Mouse (Mus musculus): Measurements from ENCODE around the gene Msn. TPM values are rescaled to one million over a fixed set of nuclear protein-coding genes. Genes with fewer than 3 reads are reported as not detected.
A peak's percentile ranks its signal among the peaks of the same experiment; 100 is the strongest.

The Msn gene
- 100 to 1,000 TPM; 143 to 157 TPM for total RNA-seq (2021)
- long read RNA-seq, experiment 1, transcript Msn-201 (13 exons, 3,842 nt): major isoform, 116 of 128 reads
- long read RNA-seq, experiment 1, partial matches to known transcripts: 8 of 128 reads
- long read RNA-seq, experiment 1, other reads (novel, unspliced or antisense): 2 of 128 reads
- long read RNA-seq, experiment 2, transcript Msn-201 (13 exons, 3,842 nt): major isoform, 20 of 28 reads
- long read RNA-seq, experiment 2, partial matches to known transcripts: 3 of 28 reads
- long read RNA-seq, experiment 2, other reads (novel, unspliced or antisense): 4 of 28 reads

GRCm38 (mm10) chrX:96095509-96096499, at the start of gene Msn:
TSS of gene Msn (plus strand) at chrX:96096042.
- DNase-seq (ENCODE audit: low spot score in 2 of 2): peak; percentile 70 to 72

- peak in 1 of 2 experiments; percentile 20 for DNase-seq (ENCODE audit: low spot score in 2 of 2)
Measured at GRCm38 (mm10) chrX:96052798-96053197, 43.0 kb upstream of the Msn start.

GRCm38 (mm10) chrX:96077747-96078146, 18.1 kb upstream of the Msn start:
- DNase-seq (ENCODE audit: low spot score in 2 of 2): no peak

DNA sequence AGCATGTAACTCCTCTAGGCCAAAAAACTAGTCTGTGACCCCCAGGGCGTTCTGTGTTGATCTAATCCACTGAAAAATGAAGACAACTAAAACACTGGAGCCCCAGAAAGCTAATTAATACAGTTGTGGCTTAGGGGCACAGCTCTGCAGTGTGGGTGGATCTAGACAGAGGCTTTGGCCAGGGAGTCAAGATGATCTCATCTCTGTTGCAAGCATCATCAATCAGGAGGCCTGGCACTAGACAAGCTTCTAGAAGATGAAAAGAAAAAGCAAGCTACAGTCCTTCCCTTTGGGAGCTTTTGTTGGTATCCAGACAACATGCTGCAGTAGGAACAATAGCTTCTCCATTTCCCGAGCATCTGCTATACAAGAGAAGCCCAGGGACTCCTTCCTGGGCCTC, 9.6 kb upstream of the Msn start:
- DNase-seq (ENCODE audit: low spot score in 2 of 2): no peak

- peak; percentile 16 to 20 for DNase-seq (ENCODE audit: low spot score in 2 of 2)
Measured at GRCm38 (mm10) chrX:96096513-96097210, 820 bp downstream of the Msn start.

DNA sequence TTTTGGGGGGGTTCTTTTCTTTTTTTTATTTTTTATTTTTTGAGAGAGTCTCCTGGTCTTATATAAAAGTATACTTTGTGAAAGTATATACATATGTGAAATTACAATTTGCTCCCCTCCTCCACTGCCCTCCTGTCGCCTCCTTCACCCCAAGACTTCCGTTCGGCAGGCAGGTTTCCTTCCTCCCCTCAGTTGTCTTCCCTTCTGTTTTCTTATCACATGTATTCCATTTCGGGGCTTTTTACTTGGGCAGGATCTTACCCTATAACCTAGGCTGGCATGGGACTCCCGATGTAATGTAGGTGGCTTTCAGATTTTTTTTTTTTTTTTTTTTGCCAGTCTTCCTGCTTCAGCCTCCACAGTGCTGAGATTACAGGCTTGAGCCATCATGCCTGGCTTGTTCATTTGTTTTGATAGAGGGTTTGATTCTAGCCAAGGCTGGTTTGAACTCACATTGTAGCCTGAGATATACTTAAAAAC, 1.7 kb downstream of the Msn start:
- DNase-seq (ENCODE audit: low spot score in 2 of 2): no peak

GRCm38 (mm10) chrX:96099003-96099402, 3.2 kb downstream of the Msn start:
- no peak for DNase-seq (ENCODE audit: low spot score in 2 of 2)

- peak in 1 of 2 experiments; percentile 33 for DNase-seq (ENCODE audit: low spot score in 2 of 2)
Measured at GRCm38 (mm10) chrX:96107427-96108291, 11.8 kb downstream of the Msn start.

DNA sequence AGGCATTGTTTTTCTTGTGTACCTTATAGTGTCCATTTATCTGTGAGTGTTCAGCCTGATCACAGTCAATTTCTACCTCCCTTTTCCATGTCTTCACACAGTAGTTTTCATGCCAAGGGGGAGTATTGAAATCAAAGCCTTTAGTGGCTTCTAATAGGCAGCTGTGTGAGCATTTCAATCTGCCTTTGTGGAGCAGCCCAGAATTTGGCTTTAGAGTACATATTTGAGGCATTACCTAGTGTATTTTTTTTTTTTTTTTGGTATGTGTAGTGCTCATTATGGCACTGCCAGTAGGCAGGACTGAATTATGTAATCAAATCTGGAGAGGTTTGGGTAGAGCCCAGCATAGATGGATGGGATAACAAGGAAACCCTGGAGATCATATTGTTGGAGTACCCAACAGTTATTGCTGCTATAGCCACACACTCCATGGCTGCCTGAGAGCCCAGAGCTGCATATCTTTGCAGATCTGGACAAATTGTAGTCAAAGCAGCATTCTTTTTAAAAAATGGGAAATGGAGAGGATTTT, 17.3 kb downstream of the Msn start:
- no peak for DNase-seq (ENCODE audit: low spot score in 2 of 2)

DNA sequence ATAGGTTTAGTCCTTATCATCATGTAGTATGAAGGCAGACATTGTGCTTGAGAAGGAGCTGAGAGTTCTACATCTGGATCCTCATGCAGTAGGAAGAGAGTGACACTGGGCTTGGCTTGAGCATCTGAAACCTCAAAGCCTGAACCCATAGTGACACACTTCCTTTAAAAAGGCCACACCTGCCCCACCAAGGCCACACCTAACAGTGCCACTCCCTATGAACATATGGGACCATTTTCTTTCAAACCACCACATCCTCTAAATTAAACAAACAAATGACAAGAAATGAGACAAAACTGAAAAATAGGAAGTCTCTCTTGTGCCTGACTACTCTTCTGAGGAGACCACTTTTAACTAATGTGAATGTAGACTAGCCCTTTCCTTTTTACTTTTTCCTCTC, 19.7 kb downstream of the Msn start:
- no peak for DNase-seq (ENCODE audit: low spot score in 2 of 2)

DNA sequence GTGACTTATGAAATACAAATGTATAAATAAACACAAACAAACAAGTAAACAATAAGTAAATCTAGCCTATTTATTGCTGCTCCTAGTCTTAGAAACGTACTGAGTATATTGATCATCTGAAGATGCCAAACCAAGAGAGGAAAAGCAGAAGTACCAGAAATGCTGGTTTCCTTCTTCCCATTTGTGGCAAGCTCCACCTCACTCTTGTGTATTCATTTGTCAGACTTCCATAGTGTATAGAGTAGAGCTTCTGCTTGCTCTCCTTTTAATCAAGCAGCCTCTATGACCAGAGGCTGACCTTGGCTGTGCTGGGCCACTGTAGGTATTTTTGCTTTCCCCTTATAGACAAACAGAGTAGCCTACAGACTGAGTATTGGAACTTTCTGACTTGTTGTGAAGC, 21.5 kb downstream of the Msn start:
- no peak for DNase-seq (ENCODE audit: low spot score in 2 of 2)

DNA sequence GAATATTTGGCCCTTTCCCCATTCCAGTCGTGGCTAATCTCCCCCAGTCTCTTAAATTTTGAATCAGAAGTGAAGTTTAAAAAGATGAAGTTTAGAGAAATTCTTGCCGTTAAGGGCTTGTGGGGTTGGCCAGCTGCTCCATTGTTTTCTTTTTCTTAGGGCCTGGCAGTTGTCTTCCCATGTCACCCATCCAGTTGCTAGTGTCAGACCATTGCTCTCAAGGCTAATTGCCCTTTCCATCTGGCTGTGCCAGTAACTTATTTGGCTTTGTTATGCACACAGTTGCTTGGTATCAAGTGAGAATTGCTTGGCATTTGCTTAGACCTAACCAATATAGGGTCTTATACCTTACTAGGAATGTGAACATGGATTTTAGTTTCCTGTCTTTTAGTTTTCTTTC, 24.2 kb downstream of the Msn start:
- DNase-seq (ENCODE audit: low spot score in 2 of 2): no peak

GRCm38 (mm10) chrX:96121912-96122311, 26.1 kb downstream of the Msn start:
- DNase-seq (ENCODE audit: low spot score in 2 of 2): no peak

DNA sequence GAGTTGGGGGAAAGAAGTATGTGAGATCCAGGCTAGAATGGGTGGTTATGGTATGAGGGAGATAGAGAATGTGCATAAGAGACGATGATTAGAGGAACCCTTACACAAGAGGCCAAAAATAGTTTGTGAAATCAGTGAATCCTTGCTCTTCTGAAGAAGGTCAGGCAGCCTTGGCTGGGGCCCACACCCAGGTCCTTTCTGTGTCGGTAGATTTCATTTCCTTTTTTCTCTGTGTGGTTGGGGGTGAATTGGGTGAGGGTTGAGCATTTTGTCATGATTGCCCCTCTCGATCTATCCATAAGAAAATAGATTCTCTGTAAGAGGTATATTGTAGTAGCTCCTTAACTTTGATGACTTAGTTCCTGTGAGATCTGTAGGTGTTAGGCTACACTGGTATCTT, 31.0 kb downstream of the Msn start:
- no peak for DNase-seq (ENCODE audit: low spot score in 2 of 2)

DNA sequence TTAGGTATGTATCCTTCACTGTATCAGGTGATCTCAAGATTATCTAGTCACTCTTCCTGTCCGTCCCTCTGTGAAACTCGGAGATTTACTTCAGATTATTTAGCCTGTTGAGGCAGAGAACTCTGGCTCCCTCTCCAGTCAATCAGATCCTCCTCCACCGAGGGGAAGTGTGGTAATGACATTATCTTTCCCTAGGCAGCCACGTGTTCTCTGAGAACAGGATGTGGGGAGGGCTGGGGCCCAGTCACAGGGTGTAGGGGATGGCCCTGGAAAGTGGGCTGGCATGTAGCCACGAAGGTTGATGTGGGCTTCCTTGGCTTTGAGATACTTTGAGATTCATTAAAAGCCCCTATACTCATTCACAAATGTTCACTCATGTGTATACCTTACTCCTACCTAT, 34.3 kb downstream of the Msn start:
- DNase-seq (ENCODE audit: low spot score in 2 of 2): peak in 1 of 2 experiments; percentile 26

DNA sequence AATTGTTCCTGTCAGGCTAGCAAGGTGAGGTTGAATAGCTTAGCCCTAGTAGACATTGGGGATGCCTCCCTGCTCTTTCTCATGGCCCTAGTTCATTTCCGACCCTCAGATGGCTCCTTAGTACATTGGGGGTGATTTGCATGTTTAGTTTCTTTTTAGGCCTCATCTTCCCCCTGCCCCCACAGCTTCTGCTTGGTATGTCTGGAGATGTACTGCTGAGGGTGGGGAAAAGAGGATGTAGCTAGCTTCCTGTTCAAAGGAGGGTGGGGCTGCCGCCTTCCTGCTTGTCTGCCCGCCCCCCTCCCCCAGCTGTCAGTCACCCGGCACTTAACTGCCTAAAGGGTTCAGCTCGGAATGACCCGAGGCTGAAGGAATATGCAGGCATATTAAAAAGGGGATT, 34.8 kb downstream of the Msn start:
- no peak for DNase-seq (ENCODE audit: low spot score in 2 of 2)

- peak in 1 of 2 experiments; percentile 26 for DNase-seq (ENCODE audit: low spot score in 2 of 2)
Measured at GRCm38 (mm10) chrX:96133260-96133659, 37.4 kb downstream of the Msn start.

DNA sequence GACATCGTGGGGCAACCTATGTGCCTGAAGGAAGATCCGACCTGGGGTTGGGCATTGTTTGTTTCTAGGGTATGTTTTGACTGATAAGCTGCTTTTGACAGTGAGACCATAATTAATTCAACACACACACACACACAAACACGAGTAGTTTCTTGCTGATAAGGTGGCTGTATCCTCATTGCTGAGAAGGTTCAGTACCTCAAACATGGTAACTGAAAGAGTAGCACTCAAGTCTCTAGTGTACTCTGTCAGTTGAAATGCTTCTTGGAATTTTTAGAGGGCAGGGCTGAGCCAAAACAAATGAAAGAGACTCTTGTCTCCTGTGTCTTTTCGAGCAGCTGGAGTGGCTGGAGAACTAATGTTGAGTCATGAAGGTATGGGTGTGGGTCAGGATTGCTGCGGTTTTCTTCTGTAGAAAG, 38.4 kb downstream of the Msn start:
- DNase-seq (ENCODE audit: low spot score in 2 of 2): no peak

DNA sequence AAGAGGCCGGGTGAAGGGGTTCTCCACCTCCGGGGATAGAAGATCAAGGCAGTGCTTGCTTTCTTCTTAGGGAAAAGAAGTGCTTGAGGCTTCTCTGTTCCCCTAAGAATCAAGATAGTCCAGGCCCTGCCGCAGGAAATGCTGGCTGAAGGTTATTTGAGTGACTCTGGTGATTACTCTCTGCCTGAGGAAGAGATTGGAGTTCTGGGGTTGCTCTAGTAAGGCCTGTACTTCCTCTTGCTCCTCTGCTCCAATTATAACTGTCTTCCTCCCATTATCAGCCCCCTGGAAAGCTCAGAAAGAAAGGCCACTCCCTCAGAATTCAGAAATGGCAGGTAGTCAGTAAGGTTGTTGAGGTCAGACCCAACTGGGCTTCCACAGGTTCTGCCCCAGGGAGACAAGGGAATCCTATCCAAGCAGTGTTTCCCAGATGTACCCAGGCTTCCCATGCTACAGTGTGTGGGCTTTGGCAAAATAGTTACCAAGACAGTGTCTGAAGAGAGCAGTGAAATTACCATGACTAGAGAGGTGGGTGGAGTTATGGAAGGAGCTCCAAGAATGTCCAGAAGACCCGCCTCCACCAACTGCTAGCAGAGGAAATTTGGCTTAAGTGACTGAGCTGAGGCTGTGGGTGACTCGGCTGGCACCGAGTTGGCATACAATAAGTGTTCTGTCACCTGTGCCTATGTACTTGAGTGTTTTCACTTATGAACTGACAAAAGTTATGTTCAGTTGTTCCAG, 39.2 kb downstream of the Msn start:
- DNase-seq (ENCODE audit: low spot score in 2 of 2): no peak

Measured in adrenal gland, adult 18-20 months (tissue).